Mouse (Mus musculus) adrenal gland (tissue): ENCODE data around the gene Slc26a5.

ENCODE experiments used
- intact Hi-C: fragments of 180-260 bp; cut with DNase I; formaldehyde crosslinking; loops from one replicate; pipeline ENCODE4 v1.15.1; 2025
- long read RNA-seq, 2 experiments: library from polyadenylated mRNA; unstranded; transcript quantifications; one replicate each; pipeline ENCODE4 v2.0.0; 2020; ENCODE audit warnings: borderline replicate concordance in 1 of 2; ENCODE audit not compliant: insufficient replicate concordance in 1 of 2

The Slc26a5 gene
- long read RNA-seq, experiment 1, result 0 reads
- long read RNA-seq, experiment 2, result 0 reads

DNA sequence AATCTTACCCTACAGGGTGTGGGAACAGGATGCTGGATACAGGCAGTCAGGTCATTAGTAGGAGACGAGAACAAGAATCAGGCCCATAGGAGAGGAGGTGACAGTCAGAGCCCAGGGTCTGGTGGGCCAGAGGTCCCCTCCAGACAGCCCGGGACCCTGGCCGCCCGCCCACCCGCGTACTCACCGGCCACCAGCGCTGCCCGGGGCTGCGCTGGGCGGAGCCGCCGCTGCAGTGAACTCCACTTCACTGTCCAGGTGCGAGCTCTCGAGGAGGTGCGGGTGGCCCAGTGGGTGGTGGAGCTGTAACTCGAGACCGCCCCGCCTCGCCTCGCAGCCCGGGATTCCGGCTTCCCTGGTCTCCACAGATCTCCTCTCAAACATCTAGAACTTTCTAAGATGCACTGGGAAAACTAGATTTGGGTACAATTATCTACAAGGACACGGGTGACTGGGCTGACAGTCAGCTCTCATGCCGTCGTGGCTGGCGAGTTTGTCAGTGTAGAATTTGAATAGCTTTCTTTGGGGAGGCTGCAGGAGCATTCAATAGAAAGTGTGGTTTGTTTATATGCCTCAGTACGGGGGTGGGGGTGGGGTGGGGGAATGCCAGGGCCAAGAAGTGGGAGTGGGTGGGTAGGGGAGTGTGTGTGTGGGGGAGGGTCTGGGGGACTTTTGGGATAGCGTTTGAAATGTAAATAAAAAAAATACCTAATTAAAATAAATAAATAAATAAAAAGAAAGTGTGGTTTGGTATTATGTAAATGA lies at the start of gene Slc26a5:
TSS of gene Slc26a5 (minus strand) at position 259 of the 762 bp plus-strand sequence.
- intact Hi-C loops, result no loop called here

DNA sequence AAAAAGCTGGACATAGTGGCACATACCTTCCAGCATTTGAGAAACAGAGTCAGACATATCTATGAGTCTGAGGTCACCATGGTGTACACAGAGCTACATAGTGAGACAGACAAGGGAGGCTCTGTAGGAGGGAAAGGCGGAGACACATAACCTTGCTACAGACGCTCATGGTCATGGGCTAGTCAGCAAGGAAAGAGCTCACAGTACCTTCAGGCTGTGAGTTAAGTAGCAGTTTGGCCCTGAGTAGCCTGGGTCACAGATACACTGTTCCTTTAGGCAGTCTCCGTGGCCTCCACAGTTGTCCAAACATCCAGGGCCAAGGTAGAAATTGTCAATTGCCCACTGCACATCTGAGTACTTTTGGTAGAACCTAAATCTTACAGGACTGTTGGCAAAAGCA lies 49.4 kb upstream of the Slc26a5 start:
- intact Hi-C loops, result no loop called here

DNA sequence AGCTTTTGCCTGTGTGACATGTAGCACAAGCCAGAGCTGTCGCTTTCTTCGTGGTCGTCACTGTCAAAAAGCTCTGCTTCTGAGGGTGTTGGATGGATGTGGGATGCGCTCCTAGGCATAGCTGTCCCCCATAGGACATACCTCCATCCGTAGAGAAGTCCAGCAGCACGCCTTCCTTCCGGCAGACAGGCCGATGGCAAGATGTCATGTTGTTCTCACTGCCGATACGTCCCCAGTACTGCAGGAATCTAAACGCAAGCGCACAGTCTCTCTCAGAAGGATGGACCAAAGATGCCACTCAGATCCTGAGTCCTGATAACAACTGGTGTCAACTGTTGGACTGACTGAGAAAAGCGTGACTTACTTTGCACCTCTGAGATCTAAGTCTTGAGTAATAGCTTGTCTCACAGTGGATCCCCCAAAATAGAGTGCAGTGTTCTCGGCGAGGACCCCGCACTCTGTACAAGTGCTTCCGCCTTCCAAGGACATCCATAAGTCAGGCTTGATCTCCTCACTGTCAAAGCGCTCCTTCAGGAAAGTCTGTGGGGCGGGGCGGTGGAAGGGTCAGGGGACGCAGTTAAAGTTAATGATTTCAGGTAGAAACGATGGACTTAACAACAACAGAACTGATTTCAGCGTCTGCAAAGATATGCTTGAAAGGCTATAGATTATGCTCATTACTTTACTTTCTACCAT lies 47.6 kb upstream of the Slc26a5 start:
- intact Hi-C loops, result no loop called here

DNA sequence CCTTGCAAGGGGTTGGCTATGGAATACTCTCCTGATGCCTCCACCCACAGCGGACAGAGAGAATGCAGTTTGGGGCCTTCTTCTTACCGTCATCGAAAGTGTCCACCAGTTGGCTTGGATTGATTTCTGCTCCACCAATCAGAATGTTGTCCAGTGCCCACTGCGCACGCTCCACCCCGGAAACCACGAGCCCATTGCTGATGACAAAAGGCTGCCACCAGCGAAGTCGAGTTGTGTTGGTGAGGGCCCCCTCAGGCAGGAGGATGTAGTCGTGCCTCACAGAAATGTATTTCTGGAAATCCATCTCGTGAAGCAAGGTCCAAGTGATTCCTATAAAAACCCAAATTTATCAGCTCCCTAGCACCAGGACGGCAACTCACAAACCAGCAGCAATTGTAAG lies 45.3 kb upstream of the Slc26a5 start:
- intact Hi-C loops, result no loop called here

DNA sequence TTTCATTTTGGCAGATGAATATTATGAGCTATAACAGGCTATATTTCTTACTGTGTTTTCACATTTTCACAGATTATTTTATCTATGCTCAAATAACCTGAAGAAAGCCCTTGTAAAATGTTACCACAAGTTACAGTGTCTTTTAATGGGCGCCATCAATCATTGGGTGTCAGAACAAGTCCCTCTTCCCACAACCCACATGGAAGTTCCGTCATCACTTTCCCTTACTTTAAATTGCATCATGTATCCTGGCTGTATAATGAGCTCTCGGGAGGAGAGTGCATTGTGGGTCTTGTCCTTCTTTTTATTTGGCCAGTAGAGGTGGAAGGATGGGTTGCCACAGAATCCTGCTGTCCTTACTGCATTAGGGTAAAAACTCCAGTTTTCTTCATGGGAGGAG lies 44.3 kb upstream of the Slc26a5 start:
- intact Hi-C loops, result no loop called here

DNA sequence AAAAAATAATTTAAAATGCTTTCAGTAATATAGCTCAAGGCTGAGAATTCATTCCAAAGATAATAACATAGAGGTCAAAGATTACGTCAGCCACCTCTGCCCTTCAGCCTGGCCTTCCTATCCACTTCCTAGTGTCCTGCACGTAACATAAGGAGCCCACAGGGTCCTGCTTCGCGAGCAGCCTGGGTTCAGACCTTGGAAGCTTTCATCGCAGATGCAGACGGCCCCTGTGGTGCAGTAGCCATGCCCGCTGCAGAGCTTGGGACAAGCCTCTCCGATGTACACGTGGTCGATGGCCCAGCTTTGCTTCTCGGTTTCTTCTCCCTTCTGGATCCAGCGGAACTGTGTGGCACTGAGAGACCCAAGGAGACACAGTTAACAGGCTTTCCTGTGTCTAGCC lies 36.0 kb upstream of the Slc26a5 start:
- intact Hi-C loops, result no loop called here

DNA sequence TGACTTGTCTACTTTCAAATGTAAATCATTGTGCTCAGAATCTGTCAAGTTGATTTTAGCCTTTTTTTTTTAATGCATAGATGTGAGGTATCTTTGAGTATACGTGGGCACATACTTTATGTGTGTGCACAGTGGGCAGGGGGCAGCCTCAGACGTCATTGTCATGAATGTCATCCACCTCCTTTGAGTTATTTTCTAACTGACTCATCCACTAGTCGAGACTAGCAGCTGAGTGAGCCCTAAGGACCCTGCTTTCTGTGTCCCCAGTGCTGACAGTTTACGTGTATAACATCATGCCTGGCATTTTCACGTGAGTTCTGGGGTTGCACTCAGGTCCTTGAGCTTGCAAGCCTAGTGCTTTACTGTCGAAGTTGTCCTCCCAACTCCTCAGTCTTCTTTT lies 35.5 kb upstream of the Slc26a5 start:
- intact Hi-C loops, result no loop called here

DNA sequence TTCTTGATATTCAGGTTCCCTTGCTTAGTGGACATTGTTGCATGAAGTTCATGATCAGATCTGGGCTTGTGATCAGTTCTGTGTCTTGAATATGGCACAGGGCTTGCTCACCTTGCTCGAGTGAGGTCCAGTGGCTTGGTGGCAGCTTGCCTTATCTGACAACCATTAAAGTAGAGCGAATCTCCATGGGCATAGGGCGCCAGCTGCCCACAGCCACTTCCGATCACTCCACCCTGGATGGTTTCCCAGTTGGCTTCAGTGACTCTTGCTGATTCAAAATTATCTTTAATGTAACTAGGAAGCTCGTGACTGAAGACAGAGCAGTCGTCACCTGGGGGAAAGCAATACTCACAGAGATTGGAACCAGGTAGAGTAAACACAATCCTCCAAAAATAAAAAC lies 33.5 kb upstream of the Slc26a5 start:
- intact Hi-C loops, result no loop called here

DNA sequence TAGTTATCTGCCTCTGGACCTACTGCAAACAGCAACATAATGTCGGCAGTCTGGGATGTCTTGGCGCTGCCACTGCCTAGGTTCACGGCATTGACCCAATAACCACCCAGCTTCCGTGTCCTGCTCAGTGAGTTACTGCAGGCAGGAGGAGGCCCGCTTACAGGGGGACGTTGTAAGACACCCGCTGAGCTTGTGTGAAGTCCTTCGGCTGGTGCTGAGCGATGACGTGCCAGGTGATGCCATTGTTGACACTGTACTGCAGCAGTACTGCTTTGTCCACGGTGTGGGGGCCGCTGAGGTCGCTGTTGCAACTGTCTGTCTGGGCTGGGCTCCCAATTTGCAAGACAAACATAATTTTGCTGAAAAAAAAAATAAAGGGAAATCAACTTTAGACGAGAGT lies 31.2 kb upstream of the Slc26a5 start:
- intact Hi-C loops, result no loop called here

DNA sequence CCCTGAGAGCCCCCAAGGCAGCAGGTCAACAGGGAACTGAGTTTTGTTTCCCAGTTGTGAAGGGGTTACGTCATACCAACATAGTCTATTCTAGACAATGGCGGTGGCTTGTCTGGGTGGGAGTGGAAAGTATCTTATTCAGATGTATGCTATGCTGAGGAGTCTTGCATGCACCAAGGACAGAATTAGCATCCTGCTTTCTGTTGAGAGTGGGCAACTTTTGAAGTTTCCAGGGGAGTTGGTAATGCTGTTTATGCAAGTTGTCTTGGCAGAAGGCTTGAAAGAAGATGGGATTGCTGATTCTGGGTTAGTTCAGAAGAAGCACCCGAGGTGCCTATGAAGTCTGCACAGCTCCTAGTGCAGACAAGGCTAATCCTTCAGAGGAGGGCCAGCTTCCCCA lies 28.8 kb upstream of the Slc26a5 start:
- intact Hi-C loops, result no loop called here

DNA sequence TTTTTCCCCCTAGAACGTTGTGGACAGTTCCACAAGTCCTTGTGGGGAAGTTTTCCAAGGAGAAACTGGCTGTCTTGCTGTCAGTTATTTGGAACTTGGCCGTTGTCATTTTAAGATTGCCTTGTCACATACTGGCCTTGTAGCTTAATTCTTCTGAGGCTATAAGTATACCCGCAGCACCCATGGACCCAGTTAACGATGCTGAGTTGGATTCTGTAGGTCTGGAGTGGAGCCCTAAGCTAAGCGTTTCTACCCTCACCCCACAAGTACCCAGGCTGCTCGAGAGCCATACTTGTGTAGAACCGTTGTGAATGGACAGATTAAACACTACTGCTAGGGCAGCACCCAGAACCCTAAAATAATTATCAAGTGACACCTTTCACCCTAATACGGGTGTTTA lies 1.3 kb upstream of the Slc26a5 start:
- intact Hi-C loops, result no loop called here

DNA sequence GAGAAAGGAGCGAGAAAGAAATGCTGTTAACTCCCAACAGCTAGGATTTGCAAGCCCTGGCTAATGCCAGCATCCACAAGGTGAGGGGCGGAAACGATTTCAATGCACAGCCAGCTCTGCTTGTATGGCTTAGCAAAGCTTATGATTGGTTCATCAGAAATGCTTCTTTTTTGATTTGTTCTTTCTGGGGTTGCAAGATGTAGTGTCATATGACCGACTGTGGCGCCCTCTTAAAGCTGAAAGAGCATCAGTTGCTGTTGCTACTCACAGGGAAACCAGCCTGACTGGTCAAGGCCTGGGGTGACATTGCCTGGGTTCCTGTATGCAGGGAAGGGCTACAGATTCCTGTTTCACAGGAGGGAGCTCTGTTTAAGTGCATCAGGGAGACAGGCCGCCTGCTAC lies 908 bp upstream of the Slc26a5 start:
- intact Hi-C loops, result no loop called here

DNA sequence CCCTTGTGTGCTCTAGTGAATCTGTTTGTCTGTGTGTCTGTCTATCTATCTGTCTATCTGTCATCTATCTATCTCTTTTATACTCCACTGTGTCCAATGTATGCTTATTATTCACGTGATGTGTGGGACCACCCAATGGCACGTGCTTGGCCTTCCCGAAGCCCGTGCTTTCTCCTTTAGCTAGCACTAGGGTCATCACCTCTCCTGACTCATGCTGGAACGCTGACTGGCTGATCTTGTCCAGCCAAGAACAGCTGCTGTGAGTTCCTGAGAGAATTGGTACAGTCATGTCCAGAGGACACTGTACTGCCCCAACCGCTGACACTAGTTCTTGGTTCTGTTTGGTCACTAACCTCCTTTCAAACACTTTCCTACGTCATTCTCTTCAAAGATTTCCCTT lies 6.8 kb downstream of the Slc26a5 start:
- intact Hi-C loops, result no loop called here

DNA sequence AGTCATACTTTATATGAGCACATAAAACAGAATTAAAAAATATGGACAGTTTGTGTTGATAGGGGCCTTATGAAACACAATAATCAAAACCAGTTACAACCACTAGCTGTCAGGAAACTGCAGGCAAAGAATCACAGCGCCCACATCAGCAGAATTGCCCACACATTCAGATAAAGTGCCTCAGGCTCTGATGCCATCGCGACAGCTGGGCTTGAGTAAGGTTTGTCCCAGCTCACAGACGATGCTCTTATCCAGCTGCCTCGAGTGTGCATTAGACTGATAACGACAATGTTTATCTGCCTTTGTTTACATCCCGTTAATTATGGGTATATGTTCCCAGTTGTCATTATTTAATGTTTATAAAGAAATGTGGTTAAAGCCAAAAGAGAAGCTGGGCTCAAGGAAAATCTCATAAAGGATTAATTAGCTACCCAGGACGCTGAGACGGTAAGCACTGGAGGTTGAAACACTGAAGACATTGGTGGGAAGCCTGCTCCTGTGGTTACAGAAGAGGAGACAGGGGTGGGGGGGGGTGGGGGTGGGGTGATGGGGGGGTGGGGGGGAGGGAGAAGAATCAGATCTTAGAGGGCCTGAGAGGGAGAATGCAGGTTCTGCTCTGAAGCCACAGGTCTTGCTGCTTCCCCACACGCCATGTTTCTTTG lies 13.6 kb downstream of the Slc26a5 start:
- intact Hi-C loops, result no loop called here

DNA sequence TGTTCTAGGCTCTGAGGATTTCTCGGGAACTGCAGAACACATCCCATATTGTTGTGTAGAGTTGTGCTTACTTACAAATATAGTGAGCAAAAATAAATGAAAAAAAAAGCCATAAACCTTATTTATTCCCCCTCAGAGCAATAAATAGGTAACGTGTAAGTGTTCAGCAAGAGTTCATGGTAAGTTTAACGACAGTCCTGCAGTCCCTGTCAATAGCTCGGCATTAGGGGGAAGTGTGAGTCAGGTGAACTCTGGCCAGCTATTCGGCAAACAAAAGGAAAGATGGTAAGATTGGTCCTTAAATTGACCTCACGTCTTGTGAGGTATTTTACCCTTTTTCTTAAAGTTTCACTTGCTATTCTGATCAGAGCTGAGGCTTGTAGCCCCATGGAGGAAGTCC lies 18.0 kb downstream of the Slc26a5 start:
- intact Hi-C loops, result no loop called here

DNA sequence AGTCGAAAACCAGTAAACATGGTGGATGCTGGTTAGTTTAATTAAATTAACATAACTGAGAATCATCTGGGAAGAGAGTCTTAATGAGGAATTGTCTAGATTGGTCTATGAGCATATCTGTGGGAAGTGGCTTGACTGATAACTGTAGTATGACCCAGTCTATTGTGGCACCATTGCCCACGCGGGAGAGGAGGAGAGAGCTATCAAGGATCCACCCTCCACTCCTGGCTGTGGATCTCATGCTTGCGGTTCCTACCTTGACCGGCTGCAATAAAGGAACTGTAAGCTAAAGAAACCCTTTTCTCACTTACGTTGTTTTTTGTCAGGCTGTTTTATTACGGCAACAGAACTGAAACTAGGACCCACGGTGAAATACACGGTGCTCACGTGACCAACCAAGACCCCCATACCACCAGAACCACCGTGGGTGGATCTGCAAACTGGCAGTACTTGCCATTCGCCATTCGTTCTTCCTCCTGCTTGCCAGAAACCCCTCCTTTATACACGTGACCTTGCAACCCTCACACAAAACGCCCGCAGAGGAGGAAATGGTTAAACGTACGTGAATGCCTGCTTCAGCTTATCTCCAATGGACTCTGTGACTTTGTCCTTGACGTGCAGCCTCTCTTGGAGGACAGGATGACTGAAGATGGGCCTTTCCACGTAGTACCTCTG lies 18.7 kb downstream of the Slc26a5 start:
- intact Hi-C loops, result no loop called here

DNA sequence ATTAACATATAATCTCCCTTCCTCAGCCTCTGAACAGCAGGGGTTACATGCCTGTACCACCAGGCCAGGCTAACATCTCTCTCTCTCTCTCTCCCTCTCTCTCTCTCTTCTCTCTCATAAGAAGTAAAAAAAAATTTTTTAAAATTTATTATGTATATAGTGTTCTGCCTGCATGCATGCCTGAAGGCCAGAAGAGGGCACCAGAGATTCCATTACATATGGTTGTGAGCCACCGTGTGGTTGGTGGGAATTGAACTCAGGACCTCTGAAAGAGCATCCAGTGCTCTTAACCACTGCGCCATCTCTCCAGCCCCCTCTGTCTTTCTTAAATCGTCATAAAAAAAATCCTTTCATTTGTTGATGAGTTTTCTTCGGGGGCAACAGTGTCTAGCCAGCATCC lies 20.7 kb downstream of the Slc26a5 start:
- intact Hi-C loops, result no loop called here

DNA sequence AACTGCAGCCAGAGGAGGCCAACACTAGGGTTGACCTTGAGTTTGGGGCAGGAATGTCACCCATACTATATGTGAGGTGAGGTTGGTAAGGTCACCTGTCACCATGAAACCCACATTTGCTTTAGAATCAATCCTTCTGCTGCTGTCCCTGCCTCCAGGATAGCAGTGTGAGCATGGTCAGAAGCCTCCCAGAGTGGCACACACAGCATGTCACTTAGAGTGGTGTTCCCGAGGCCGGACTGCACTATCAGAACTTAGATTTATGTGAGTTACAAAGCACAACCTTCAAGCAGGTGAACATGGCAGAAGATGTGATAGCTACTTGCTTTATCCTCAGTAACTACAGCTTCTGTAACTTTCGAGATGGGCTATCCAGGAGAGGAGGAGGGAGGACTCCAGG lies 33.6 kb downstream of the Slc26a5 start:
- intact Hi-C loops, result no loop called here

DNA sequence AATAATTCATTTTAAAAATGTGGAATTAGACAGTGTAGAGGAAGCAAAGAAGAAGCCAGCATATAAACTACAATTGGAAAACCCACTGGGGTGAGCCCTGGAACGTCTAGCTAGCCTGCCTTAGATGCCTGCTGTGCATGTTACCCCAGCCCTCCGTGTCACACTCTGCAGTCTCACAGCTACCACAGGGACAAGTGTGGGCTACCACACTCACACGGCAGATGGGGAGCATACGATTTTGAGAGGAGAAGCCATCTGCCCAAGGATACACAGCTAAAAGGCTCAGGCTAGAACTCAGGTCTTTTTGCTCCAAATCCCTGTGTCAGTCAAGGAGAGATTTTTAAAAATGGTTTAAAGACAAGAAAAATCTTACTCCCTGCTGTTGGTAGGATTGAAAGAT lies 36.5 kb downstream of the Slc26a5 start:
- intact Hi-C loops, result no loop called here

DNA sequence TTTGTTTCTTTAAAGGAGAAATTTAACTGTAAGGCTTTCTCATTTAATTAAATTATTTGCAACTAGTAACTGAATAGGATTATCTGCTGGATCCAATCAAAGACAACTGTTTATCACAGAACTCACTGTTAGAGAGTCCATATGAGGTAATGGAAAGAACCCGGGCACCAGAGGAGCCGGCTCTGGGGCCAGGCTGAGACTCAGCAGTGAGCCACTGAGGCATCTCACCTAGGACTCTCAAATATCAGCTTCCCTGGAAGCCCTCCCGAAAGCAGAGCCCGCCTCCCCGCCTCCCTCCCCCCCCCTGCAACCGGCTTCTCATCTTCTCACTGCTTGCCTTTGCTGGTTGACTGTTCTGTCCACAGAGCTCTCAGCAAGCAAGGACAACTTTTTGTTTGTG lies 37.8 kb downstream of the Slc26a5 start:
- intact Hi-C loops, result no loop called here

DNA sequence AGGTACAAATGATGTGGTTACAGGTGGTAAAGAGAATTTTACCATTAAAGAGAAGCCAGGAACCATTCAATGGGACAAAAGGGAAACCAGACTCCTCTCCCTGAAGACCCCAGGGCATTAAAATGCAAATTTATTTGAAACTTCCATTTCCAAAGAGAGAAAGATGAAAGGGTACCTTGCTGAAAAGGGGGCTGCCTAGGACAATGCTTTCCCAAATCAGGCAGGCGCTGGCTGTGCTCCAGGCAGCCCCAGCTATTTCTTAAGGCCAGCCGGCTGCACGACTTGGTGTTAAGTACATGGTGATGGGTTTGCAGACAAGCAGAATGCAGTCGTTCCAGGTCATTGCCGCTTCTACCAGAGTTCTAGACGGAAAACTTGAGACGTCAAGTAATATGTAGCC lies 39.0 kb downstream of the Slc26a5 start:
- intact Hi-C loops, result no loop called here

DNA sequence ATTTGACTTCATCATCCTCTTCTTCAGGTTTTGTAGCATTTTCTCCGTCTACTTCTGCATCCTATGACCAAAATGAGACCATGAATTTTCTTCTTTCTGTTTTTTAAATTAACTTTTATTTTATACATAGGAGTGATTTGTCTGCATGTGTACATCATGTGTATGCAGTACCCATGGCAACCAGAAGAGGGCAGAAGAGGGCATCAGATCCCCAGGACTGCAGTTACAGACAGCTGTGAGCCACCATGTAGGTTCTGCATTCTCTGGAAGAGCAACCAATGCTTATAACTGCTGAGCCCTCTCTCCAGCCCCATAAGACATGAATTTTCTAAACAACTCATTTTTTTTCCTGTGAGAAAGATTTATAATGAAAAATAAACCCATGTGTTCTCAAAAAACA lies 51.4 kb downstream of the Slc26a5 start:
- intact Hi-C loops, result no loop called here
